Mouse (Mus musculus) CD4-positive helper T cell, adult 2 months (primary cell): Measurements from ENCODE around the gene Borcs5.
"Not testable (repeated sequence)": the region's sequence is repeated elsewhere in the genome, so short reads cannot be mapped to it uniquely, and the experiment has no call there.

ENCODE experiments used
- DNase-seq: peaks from one replicate; pipeline ENCODE4 v3.0.0-alpha.2; 2012; ENCODE audit warnings: low read depth, missing footprints, low spot score

The Borcs5 gene

DNA sequence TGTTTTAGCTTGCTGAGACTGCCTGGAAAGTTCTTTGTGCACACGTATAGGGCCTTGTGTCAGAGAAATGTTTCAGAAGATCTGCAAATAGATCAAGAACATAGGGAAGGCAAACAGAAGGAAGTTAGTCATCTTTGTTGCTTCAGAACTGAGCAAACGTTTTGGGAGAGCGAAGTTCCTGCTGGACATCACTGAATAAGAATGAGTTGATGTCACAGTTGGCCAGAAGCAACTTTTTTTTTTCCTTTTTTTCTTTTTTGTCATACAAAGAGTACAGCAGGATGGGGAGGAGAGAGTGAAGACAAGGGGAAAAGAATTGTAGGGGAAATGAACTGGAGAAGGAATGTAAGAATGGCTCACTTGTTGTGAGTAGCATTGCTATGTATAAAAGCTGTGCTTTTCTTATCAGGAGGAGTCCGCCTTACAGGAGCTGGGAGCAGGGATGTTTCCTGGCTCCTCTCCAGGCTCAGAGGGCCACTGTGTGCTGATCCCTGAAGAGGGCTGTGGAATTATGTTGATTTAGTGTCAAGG is 31.6 kb downstream of the Borcs5 start:
- DNase-seq, result no peak

- DNase-seq, result not testable (repeated sequence)
Measured at GRCm38 (mm10) chr6:134673712-134674111, 34.4 kb downstream of the Borcs5 start.

DNA sequence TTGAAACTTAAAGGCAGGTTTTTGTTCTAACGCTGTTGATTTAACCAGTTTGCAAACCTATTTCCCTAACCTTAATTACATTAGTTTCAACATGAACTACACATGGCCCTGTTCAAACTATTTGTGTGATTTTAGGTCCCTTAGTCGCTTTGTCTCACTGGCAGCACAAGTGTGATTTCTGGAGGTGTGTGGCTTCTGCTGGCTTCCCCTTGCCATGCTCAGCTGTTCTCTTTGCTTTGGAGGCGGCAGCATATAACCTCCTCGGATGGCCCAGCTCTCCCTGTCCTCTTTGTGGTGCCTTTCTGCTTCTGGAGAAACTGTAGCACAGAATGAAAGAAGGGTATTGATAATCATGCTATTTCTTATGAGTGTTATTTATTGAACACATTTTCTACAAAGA is 38.2 kb downstream of the Borcs5 start:
- DNase-seq, result no peak

- DNase-seq, result no peak
Measured at GRCm38 (mm10) chr6:134678037-134678436, 38.7 kb downstream of the Borcs5 start.

DNA sequence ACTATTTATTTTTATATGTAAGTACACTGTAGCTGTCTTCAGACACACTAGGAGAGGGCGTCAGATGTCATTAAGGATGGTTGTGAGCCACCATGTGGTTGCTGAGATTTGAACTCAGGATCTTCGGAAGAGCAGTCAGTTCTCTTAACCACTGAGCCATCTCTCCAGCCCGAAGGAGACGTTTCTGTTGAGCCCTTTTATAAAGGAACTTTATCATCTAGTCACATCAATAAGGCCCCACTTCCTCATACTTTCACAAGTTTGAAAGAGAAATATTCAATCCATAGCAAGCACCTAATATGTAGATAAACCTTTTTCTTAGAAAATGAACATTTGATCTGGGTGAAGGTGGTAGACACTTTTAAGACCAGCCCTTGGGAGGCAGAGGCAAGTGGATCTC is 40.0 kb downstream of the Borcs5 start:
- not testable (repeated sequence) for DNase-seq

GRCm38 (mm10) chr6:134684354-134684915 is 45.1 kb downstream of the Borcs5 start:
- no peak for DNase-seq

GRCm38 (mm10) chr6:134685040-134685439 is 45.7 kb downstream of the Borcs5 start:
- DNase-seq, result no peak

GRCm38 (mm10) chr6:134685515-134685914 is 46.2 kb downstream of the Borcs5 start:
- DNase-seq, result no peak

GRCm38 (mm10) chr6:134694498-134694897 is 55.2 kb downstream of the Borcs5 start:
- no peak for DNase-seq

GRCm38 (mm10) chr6:134694988-134695387 is 55.7 kb downstream of the Borcs5 start:
- no peak for DNase-seq

GRCm38 (mm10) chr6:134695625-134696024 is 56.3 kb downstream of the Borcs5 start:
- no peak for DNase-seq

DNA sequence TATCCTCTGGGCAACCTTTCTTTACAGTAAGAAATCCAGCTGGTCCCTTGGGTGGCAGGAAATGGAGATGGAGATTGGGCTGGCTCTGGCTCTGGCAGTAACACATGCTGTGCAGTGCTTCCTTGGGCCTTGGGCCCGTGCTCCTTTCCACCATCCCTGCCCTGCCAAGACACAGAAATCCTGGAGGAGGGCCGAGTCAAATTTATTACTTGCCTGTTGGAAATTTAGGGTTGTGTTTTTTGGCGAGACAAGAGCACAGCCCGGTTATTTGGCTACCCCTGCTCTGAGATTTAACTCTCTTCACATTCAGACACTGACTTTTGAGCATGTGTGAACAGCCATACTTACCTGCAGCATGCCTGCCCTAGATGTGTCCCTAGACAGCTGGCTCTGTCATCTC is 56.8 kb downstream of the Borcs5 start:
- DNase-seq, result no peak

GRCm38 (mm10) chr6:134696554-134696953 is 57.2 kb downstream of the Borcs5 start:
- no peak for DNase-seq

GRCm38 (mm10) chr6:134698243-134698642 is 58.9 kb downstream of the Borcs5 start:
- DNase-seq, result no peak

DNA sequence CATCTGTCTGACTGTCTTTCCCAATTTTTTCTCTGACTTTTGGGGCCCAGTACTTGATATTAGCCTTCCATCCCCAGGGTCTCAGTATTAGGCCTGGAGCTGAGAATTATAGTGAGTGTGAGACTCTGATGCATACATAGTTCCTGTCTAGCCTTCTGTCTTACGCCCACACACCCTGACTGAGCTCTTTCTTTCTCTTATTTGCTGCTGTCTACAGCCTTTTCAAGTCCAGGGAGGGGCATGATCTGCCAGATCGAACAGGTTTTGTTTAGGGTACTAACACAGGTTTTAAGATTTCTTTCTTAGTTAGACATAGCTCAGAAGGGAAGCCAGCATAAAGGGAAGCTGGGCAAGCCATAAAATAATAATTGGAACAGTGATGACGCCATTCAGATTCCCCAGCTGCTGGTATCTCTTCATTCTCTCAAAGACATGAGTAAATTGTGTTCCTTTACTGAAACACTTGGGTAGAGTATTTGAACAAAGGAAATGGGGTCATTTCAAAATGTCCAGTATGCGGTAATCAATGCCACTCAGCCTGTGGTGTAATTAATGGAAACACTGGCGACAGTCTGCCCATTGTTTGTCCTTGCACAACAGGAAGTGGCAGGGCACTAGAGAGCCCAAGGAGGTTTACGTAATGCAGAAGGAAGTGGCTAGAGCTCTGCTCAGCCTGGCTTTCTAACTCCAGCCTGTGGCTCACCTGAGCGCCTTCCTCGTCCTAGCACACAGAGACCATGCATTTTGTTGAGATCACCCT is 61.3 kb downstream of the Borcs5 start:
- DNase-seq, result peak; percentile 76

DNA sequence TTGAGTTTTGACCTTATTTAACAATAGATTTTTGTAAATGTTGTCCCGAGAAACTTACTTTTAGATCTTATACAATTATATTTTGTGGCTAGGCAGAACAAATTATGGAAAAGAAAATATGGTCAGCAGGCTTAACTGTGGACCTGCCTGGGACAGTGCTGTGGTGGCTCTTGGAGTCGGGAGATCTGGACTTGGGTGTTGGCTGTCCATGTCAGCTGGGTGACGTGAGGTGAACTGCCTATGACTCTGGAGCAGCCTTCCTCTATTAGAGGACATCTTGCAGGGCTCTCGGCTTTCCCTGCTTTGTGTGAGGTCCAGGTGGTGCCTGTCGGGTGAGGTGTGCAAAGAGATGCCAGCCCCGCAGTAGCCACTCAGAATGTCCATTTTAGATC is 61.9 kb downstream of the Borcs5 start:
- DNase-seq, result no peak

- no peak for DNase-seq
Measured at GRCm38 (mm10) chr6:134702184-134702583, 62.9 kb downstream of the Borcs5 start.

- no peak for DNase-seq
Measured at GRCm38 (mm10) chr6:134703053-134703690, 63.9 kb downstream of the Borcs5 start.

DNA sequence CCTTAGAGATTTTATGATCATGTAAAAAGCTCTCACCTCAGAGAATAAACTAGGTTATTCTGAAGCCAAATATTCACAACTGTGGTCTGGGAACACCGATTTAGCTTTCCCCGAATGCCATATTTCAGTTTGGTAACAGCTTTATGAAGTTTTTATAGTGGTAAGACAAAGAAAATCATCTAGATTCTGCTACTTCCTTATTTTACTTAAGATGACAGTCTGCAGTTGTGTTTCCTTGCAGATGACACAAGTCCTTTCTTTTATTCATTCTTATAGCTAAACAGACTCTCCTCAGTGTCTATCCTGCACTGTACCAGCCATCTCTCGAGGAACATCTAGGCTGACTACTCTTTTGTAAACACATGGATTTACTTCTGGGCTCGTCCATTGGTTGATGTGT is 67.2 kb downstream of the Borcs5 start:
- no peak for DNase-seq

DNA sequence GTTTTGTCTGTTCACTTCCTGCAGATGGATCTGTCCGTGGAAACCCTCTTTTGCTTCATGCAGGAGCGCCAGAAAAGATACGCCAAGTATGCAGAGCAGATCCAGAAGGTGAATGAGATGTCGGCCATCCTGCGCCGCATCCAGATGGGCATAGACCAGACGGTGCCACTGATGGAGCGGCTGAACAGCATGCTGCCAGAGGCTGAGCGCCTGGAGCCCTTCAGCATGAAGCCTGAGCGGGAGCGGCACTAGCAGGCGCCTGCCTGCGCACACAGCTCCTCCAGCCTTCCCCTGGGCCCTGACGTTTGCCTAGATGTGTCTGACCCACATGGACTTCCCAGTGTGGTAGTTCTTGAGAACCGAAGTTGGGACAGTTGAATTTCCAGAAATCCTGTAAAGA is 70.7 kb downstream of the Borcs5 start:
- DNase-seq, result no peak

GRCm38 (mm10) chr6:134713321-134713720 is 74.0 kb downstream of the Borcs5 start:
- no peak for DNase-seq

DNA sequence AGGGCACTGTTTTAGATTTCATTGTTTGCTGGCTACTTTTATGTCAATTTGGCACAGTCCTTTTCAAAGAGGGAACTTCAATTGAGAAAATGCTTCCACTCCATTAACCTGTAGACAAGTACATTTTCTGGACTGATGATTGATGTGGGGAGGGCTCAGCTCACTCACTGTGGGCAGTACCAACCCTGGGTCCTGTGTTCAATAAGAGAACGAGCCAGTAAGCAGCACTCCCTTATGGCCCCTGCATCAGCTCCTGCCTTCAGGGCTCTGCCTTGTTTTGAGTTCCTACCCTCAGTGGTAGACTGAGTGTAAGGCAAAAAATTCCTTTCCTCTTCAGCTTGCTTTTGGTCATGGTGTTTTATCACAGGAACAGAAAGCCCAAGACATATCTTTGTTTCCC is 74.6 kb downstream of the Borcs5 start:
- no peak for DNase-seq

- peak; percentile 63 for DNase-seq
Measured at GRCm38 (mm10) chr6:134716168-134716587, 76.9 kb downstream of the Borcs5 start.
